Mouse (Mus musculus): ENCODE data around the gene Gm39115. TPM values are rescaled to one million over a fixed set of nuclear protein-coding genes. Genes with fewer than 3 reads are reported as not detected.

The Gm39115 gene
- polyA plus RNA-seq, 1 experiment from 2014 or later = not detected

DNA sequence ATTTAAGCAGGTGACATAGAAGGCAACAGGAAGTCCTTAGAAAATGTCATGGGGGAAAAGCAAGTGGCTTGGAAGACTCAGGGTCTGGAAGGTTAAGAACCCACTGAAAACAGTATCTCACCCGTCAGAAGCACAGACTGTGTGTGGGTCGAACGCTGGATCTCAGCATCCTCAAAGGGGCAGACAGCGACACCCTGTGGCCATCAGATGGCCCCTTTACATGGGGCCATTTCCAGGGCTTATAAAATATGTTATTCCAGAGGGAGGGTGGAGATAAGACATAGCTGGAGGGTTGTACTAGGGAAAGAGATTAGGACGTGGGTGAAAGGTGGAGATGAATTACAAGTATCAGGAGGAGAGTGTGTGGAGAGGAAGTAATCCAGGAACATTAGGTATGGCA, 16.2 kb downstream of the Gm39115 start:
- ATAC-seq (ENCODE audit: low FRiP score) (no peak), DNase-seq (ENCODE audit: low spot score, missing footprints) (no peak)
- no peaks in the 10 kb centered on the region for H3K9me3 ChIP-seq (ENCODE audit: control insufficient read depth, low read length)
- no peak overlapping the region for H3K4me3 ChIP-seq (ENCODE audit: low read depth, low read length)
- WGBS = 22% methylated on average over 5 of the region's 5 CpGs
- no peaks in the 10 kb centered on the region for H3K27me3 ChIP-seq (ENCODE audit: control insufficient read depth, insufficient read depth, low read length)
- H3K27ac ChIP-seq (ENCODE audit: low read depth, low read length) = no peak overlapping the region
- no peak overlapping the region for H3K4me2 ChIP-seq
- H3K4me1 ChIP-seq (ENCODE audit: control insufficient read depth, insufficient read depth, low read length) = no peaks in the 10 kb centered on the region
- no peak overlapping the region for H3K9ac ChIP-seq (ENCODE audit: low read length)
- no peaks in the 10 kb centered on the region for H3K36me3 ChIP-seq (ENCODE audit: control insufficient read depth, insufficient read depth, low read length)

- no peak overlapping the region for H3K4me3 ChIP-seq (ENCODE audit: low read depth, low read length)
- no peaks in the 10 kb centered on the region for H3K9me3 ChIP-seq (ENCODE audit: control insufficient read depth, low read length)
- no peak overlapping the region for H3K9ac ChIP-seq (ENCODE audit: low read length)
- H3K4me1 ChIP-seq (ENCODE audit: control insufficient read depth, insufficient read depth, low read length) = no peaks in the 10 kb centered on the region
- H3K27me3 ChIP-seq (ENCODE audit: control insufficient read depth, insufficient read depth, low read length) = no peaks in the 10 kb centered on the region
- H3K4me2 ChIP-seq = no peak overlapping the region
- no peaks in the 10 kb centered on the region for H3K36me3 ChIP-seq (ENCODE audit: control insufficient read depth, insufficient read depth, low read length)
- DNase-seq (ENCODE audit: low spot score, missing footprints) = no peak
- no peak for ATAC-seq (ENCODE audit: low FRiP score)
- 69% methylated on average over 5 of the region's 5 CpGs for WGBS
- H3K27ac ChIP-seq (ENCODE audit: low read depth, low read length) = no peak overlapping the region
Observed at GRCm38 (mm10) chr7:142104747-142105146, 31.1 kb downstream of the Gm39115 start.

- Histone ChIP-seq H3K4me1 (ENCODE audit: control insufficient read depth, insufficient read depth, low read length) (peaks cover 21% of the 10 kb centered on the region), H3K4me2 (no peak overlapping the region)
- ATAC-seq (ENCODE audit: low FRiP score) = peak; percentile 51
Observed at GRCm38 (mm10) chr7:142097776-142098175, 38.1 kb downstream of the Gm39115 start.

GRCm38 (mm10) chr7:142096701-142097100, 39.1 kb downstream of the Gm39115 start:
- no peak for DNase-seq (ENCODE audit: low spot score, missing footprints)
- no peak overlapping the region for H3K27ac ChIP-seq (ENCODE audit: low read depth, low read length)
- peaks cover 31% of the 10 kb centered on the region for H3K4me1 ChIP-seq (ENCODE audit: control insufficient read depth, insufficient read depth, low read length)
- H3K9ac ChIP-seq (ENCODE audit: low read length) = no peak overlapping the region
- no peak overlapping the region for H3K4me3 ChIP-seq (ENCODE audit: low read depth, low read length)
- no peaks in the 10 kb centered on the region for H3K9me3 ChIP-seq (ENCODE audit: control insufficient read depth, low read length)
- no peak for ATAC-seq (ENCODE audit: low FRiP score)
- no peaks in the 10 kb centered on the region for H3K36me3 ChIP-seq (ENCODE audit: control insufficient read depth, insufficient read depth, low read length)
- H3K27me3 ChIP-seq (ENCODE audit: control insufficient read depth, insufficient read depth, low read length) = peaks cover 16% of the 10 kb centered on the region
- no peak overlapping the region for H3K4me2 ChIP-seq
- whole genome bisulfite sequencing = 91% methylated on average over 4 of the region's 4 CpGs

More at GRCm38 (mm10) chr7:142097776-142098175, 38.1 kb downstream of the Gm39115 start:
- Histone ChIP-seq H3K9ac (ENCODE audit: low read length) (no peak overlapping the region), H3K9me3 (ENCODE audit: control insufficient read depth, low read length) (no peaks in the 10 kb centered on the region), H3K36me3 (ENCODE audit: control insufficient read depth, insufficient read depth, low read length) (no peaks in the 10 kb centered on the region), H3K27ac (ENCODE audit: low read depth, low read length) (no peak overlapping the region), H3K27me3 (ENCODE audit: control insufficient read depth, insufficient read depth, low read length) (peaks cover 16% of the 10 kb centered on the region), H3K4me3 (ENCODE audit: low read depth, low read length) (no peak overlapping the region)
- DNase-seq (ENCODE audit: low spot score, missing footprints) = peak; percentile 95
- 10% methylated on average over 9 of the region's 9 CpGs for WGBS

GRCm38 (mm10) chr7:142095183-142095931, 40.5 kb downstream of the Gm39115 start, which contains the start of gene Dusp8:
TSS of gene Dusp8 (minus strand) at chr7:142095843.
- WGBS = 1% methylated on average over 62 of the region's 63 CpGs
- H3K4me3 ChIP-seq (ENCODE audit: low read depth, low read length) = peak within 1 kb of the TSS; percentile 89
- ATAC-seq (ENCODE audit: low FRiP score) = peak; percentile 90

DNA sequence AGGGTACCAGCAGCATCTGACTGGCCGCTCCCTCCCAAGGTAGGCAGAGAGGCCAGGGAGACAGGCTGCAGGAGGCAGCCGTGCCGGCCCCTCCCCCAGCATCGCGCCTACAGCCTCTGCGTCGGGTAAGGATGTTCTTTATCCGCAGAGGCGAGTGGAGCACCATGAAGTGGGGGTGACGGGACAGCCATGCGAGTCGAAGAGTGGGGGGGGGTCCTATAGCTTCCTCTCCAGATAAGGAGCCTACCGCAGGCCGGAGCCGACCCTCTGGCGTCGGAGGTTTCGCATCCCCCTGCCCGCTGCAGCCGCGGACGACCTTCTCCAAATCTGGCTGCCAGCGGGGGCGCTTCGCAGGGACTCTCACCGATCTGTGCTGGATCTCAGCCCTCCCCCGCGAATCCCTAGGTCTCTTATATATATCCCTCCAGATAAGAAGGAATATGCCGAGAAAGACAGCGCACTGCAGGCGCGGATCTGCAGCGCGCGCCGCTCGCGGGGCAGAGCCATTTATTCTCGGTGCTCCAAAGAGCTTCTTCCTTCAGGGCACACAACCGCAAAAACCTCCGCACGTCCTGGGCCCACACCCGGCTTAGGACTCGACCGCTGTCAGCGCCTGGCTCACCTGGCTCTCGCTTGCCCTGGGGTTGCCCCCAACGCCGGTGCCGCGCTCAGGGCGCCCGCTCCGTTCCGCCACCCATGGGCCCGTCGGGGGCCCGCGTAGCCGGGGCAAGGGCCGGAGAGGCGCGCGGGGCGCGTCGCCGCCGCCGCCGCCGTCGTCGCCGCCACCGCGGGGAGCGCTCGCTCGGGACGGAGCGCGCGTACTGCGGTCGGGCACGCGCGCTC, 41.3 kb downstream of the Gm39115 start:
- H3K36me3 ChIP-seq (ENCODE audit: control insufficient read depth, insufficient read depth, low read length) = no peaks in the 10 kb centered on the region
- peaks cover 16% of the 10 kb centered on the region for H3K27me3 ChIP-seq (ENCODE audit: control insufficient read depth, insufficient read depth, low read length)
- H3K4me1 ChIP-seq (ENCODE audit: control insufficient read depth, insufficient read depth, low read length) = peaks cover 44% of the 10 kb centered on the region
- no peaks in the 10 kb centered on the region for H3K9me3 ChIP-seq (ENCODE audit: control insufficient read depth, low read length)
- peak overlapping the region; percentile 96 for H3K4me2 ChIP-seq
- peak overlapping the region; percentile 88 for H3K9ac ChIP-seq (ENCODE audit: low read length)
- under 1% methylated on average over 89 of the region's 89 CpGs for WGBS
- peak overlapping the region; percentile 89 for H3K4me3 ChIP-seq (ENCODE audit: low read depth, low read length)
- ATAC-seq (ENCODE audit: low FRiP score) (peak; percentile 51), DNase-seq (ENCODE audit: low spot score, missing footprints) (peak; percentile 93)
- H3K27ac ChIP-seq (ENCODE audit: low read depth, low read length) = peak overlapping the region; percentile 50

More at GRCm38 (mm10) chr7:142095183-142095931, 40.5 kb downstream of the Gm39115 start, which contains the start of gene Dusp8:
- Histone ChIP-seq H3K4me2 (peak within 1 kb of the TSS; percentile 96), H3K9ac (ENCODE audit: low read length) (peak within 1 kb of the TSS; percentile 88), H3K9me3 (ENCODE audit: control insufficient read depth, low read length) (no peaks in the 10 kb centered on the region), H3K36me3 (ENCODE audit: control insufficient read depth, insufficient read depth, low read length) (no peaks in the 10 kb centered on the region), H3K27ac (ENCODE audit: low read depth, low read length) (peak within 1 kb of the TSS; percentile 57), H3K4me1 (ENCODE audit: control insufficient read depth, insufficient read depth, low read length) (peaks cover 38% of the 10 kb centered on the region), H3K27me3 (ENCODE audit: control insufficient read depth, insufficient read depth, low read length) (peaks cover 16% of the 10 kb centered on the region)
- peak; percentile 99 for DNase-seq (ENCODE audit: low spot score, missing footprints)

- DNase-seq (ENCODE audit: low spot score, missing footprints) (no peak), ATAC-seq (ENCODE audit: low FRiP score) (no peak)
- peak overlapping the region; percentile 96 for H3K4me2 ChIP-seq
- H3K9me3 ChIP-seq (ENCODE audit: control insufficient read depth, low read length) = no peaks in the 10 kb centered on the region
- H3K9ac ChIP-seq (ENCODE audit: low read length) = peak overlapping the region; percentile 88
- H3K27me3 ChIP-seq (ENCODE audit: control insufficient read depth, insufficient read depth, low read length) = peaks cover 16% of the 10 kb centered on the region
- H3K27ac ChIP-seq (ENCODE audit: low read depth, low read length) = no peak overlapping the region
- no peaks in the 10 kb centered on the region for H3K36me3 ChIP-seq (ENCODE audit: control insufficient read depth, insufficient read depth, low read length)
- WGBS = 26% methylated on average over 6 of the region's 6 CpGs
- H3K4me3 ChIP-seq (ENCODE audit: low read depth, low read length) = peak overlapping the region; percentile 89
- peaks cover 52% of the 10 kb centered on the region for H3K4me1 ChIP-seq (ENCODE audit: control insufficient read depth, insufficient read depth, low read length)
Observed at GRCm38 (mm10) chr7:142093696-142094240, 42.1 kb downstream of the Gm39115 start.

DNA sequence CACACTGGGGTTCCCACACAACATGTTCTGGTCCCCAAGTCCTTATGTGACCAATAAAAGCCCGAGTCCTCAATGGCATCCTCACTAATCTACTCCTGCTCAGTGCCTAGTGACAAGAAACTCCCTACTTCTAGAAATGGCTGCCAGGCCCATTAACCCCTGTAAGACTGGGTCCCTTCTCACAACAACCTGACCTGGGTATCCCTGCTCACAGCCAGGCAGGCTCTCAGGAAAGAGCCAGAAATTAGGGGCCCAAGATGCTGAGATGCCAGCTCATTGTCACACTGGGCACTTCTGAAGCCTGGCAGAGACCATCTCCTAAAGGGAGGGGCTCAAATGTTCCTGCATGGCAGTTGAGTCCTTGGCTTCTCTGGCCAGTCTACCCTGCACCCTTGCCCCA, 42.8 kb downstream of the Gm39115 start:
- H3K36me3 ChIP-seq (ENCODE audit: control insufficient read depth, insufficient read depth, low read length) = no peaks in the 10 kb centered on the region; the same call in 1 of the 2 replicates
- H3K27ac ChIP-seq (ENCODE audit: low read depth, low read length) = no peak overlapping the region
- H3K4me1 ChIP-seq (ENCODE audit: control insufficient read depth, insufficient read depth, low read length) = peaks cover 59% of the 10 kb centered on the region
- peak overlapping the region; percentile 30 for H3K9ac ChIP-seq (ENCODE audit: low read length)
- peak overlapping the region; percentile 96 for H3K4me2 ChIP-seq
- 58% methylated on average over 1 of the region's 1 CpGs for WGBS
- H3K4me3 ChIP-seq (ENCODE audit: low read depth, low read length) = no peak overlapping the region; the same call in 1 of the 2 replicates
- ATAC-seq (ENCODE audit: low FRiP score) = no peak
- H3K27me3 ChIP-seq (ENCODE audit: control insufficient read depth, insufficient read depth, low read length) = peaks cover 16% of the 10 kb centered on the region
- H3K9me3 ChIP-seq (ENCODE audit: control insufficient read depth, low read length) = no peaks in the 10 kb centered on the region
- no peak for DNase-seq (ENCODE audit: low spot score, missing footprints)
